Mouse (Mus musculus): ENCODE data around the gene Arf6.

Gene Arf6

GRCm38 (mm10) chr12:69413303-69413702 lies 41.4 kb downstream of the Arf6 start:
- no peak for DNase-seq (ENCODE audit: low read depth, low spot score)

- DNase-seq (ENCODE audit: low read depth, low spot score), result no peak
These were observed 43.0 kb downstream of the Arf6 start for GRCm38 (mm10) chr12:69414826-69415572.

- no peak for DNase-seq (ENCODE audit: low read depth, low spot score)
These were observed 44.8 kb downstream of the Arf6 start for GRCm38 (mm10) chr12:69416793-69417192.

GRCm38 (mm10) chr12:69417701-69418291 lies 45.8 kb downstream of the Arf6 start:
- DNase-seq (ENCODE audit: low read depth, low spot score), result no peak

GRCm38 (mm10) chr12:69418606-69419005 lies 46.7 kb downstream of the Arf6 start:
- DNase-seq (ENCODE audit: low read depth, low spot score), result no peak

GRCm38 (mm10) chr12:69419017-69419605 lies 47.2 kb downstream of the Arf6 start:
- DNase-seq (ENCODE audit: low read depth, low spot score), result no peak

- DNase-seq (ENCODE audit: low read depth, low spot score), result no peak
These were observed 47.7 kb downstream of the Arf6 start for GRCm38 (mm10) chr12:69419606-69420005.

GRCm38 (mm10) chr12:69420716-69421115 lies 48.8 kb downstream of the Arf6 start:
- no peak for DNase-seq (ENCODE audit: low read depth, low spot score)

- no peak for DNase-seq (ENCODE audit: low read depth, low spot score)
These were observed 51.0 kb downstream of the Arf6 start for GRCm38 (mm10) chr12:69422827-69423537.
